ENCODE assay signal across 8 mouse cellular contexts in the genomic region with DNA sequence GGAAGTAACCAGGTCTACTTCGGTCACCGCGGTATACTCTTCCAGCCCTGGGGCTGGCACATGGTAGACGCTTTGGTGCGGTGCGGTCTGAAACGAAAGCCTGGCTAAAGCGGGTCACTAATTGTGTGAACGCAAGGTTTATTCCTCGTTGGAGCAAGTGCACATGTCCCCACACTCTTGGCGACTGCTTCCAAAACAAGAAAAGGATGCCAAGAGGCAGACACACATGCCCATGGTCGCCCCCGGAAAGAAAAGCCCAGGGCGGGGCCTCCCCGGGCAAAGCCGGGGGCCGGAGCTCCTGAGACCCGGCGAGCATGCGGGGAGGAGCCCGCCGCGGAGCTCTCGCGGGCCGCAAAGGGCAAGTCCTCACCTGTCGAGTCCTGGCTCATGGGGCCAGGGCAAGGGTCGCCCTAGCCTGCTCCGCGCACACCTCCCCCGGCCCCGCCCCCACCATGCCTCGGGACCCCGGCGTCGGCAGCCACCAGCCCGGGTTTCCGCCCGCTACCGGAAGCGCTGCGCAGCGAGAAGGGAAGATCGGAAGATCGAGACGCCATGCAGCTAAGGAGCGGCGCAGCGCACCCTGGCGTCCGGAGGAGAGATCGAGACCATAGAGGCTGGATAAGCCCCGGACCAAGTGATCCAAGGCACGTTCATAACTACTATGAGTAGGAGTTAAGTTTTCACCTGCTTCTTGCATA. TPM values are rescaled to one million over a fixed set of nuclear protein-coding genes. Genes with fewer than 3 reads are reported as not detected.
DNase-seq lines count a peak whose midpoint lies in the region; ATAC-seq and TF ChIP-seq lines count a peak whose summit lies in the region.

Gene Det1 (minus strand): TSS at position 527 of the 698 bp plus-strand sequence.

- peaks cover 13% of the 10 kb centered on the region for H3K4me1 ChIP-seq in hindbrain, embryonic 13.5 days (replicated peaks)

- peak; percentile 91 for TF ChIP-seq CTCF in Patski (IDR thresholded peaks at IDR 0.05)

- no peaks in the 10 kb centered on the region for H3K27me3 ChIP-seq in Patski
- peaks cover 10% of the 10 kb centered on the region; the same call in 1 of the 2 replicates for H3K27me3 ChIP-seq in hindbrain, embryonic 13.5 days

- POLR2A ChIA-PET in Patski (lab: Charles Lee): no interaction called here

- no peaks in the 10 kb centered on the region for H3K9me3 ChIP-seq in hindbrain, embryonic 13.5 days

- peak; percentile 20 for DNase-seq in Patski (ENCODE audit: low read depth, low spot score)
- DNase-seq in cerebellum, postnatal 14 days: peak; percentile 94 to 95
- DNase-seq in frontal cortex, postnatal 14 days (ENCODE audit: low spot score in 2 of 2): peak; percentile 76 to 87
- DNase-seq in layer of hippocampus, postnatal 25 days (ENCODE audit: extremely low spot score in 1 of 2, low spot score in 1 of 2): peak; percentile 87 to 94
- peak; percentile 89 for DNase-seq in lung, postnatal 25 days (ENCODE audit: low spot score)
- DNase-seq in retina, embryonic 14.5 days (ENCODE audit: low spot score): peak; percentile 95
- peak; percentile 97 for DNase-seq in thymus, postnatal 4 days

- peak within 1 kb of the TSS; percentile 89 for H3K27ac ChIP-seq in hindbrain, embryonic 13.5 days

- under 1% methylated on average over 54 of the region's 54 CpGs for WGBS in hindbrain, embryonic 13.5 days

- H3K36me3 ChIP-seq in hindbrain, embryonic 13.5 days: peaks cover 22% of the 10 kb centered on the region

- CTCF ChIA-PET in Patski (lab: Charles Lee): interaction anchor here (0.9 to 2.2 kb wide), 10 partner anchors 9 to 47 kb away, joined by 3 to 7 read pairs (median 4); no protein-coding TSS in a partner anchor

- in situ Hi-C loops in Patski (cut with MboI; ENCODE audit: low pct_unique_long_range_greater_than_20kb): no loop called here

- peak within 1 kb of the TSS; percentile 96 for H3K9ac ChIP-seq in hindbrain, embryonic 13.5 days

- ATAC-seq in Patski: peak; percentile 98
- peak; percentile 96 for ATAC-seq in hindbrain, embryonic 13.5 days (ENCODE audit: low FRiP score)

- H3K4me3 ChIP-seq in hindbrain, embryonic 13.5 days: peak within 1 kb of the TSS; percentile 79

- H3K4me2 ChIP-seq in hindbrain, embryonic 13.5 days: peak within 1 kb of the TSS; percentile 63

RNA-seq across cellular contexts. Expression of gene Det1, which starts in this region (rescaled TPM):
- 10.9 TPM for polyA plus RNA-seq in Patski (2021)
- polyA plus RNA-seq in hindbrain, embryonic 13.5 days (2015; fragmentation: Nextera tagmentation; extraction: Ambion mirVana): 15.5 and 18.5 TPM in 2 replicates
- 1 to 10 TPM; 6.0 to 6.3 TPM for total RNA-seq in layer of hippocampus, postnatal 25 days (2021)

Comparison
In these comparisons a context has a peak if more than half of its experiments do, and no peak if none do; other contexts are left out.
1. Peak in every context shown above with its lines: DNase-seq, ATAC-seq, H3K4me3 ChIP-seq and H3K27ac ChIP-seq.
2. DNase-seq: peak in every context shown above with its lines; median percentile 97 in thymus, postnatal 4 days; 95 in retina, embryonic 14.5 days; 94 in cerebellum, postnatal 14 days; 90 in layer of hippocampus, postnatal 25 days; 89 in lung, postnatal 25 days; 82 in frontal cortex, postnatal 14 days; 20 in Patski.